9 mouse cellular contexts compared by ENCODE assay signal in the genomic region with DNA sequence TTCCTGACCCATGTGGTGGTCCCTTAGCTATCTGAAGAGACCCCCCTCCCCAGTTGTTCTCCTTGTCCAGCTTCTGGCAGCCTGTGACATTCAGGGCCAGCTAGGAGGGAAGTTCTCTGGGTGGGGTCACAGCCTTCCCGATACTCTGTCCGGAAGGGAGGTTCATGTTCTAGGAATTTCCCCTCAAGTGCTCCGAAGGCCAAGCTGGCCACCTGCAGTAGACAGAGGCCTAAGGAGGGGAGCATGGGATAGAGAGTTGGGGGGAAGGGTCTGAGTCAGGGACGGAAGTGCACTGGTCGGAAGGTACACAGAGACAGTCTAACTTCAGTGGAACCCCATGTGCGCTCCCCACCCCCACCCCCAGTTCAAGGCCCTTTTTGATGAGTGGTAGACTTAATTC. TPM values are rescaled to one million over a fixed set of nuclear protein-coding genes. Genes with fewer than 3 reads are reported as not detected.
DNase-seq lines count a peak whose midpoint lies in the region; ATAC-seq lines count a peak whose summit lies in the region.
"Had no signal": no experiment of that assay in that cellular context is flagged by ENCODE, and none has a peak within 500 bp of the region (broad histone marks: within the 10 kb centered on the region; RNA-seq: fewer than 3 reads in every experiment).

No protein-coding gene starts in this region.

- H3K9ac ChIP-seq in forebrain, embryonic 11.5 days (ENCODE audit: low read length) = peak overlapping the region; percentile 29
- H3K9ac ChIP-seq in hindbrain, embryonic 16.5 days (ENCODE audit: low read depth, low read length) = peak overlapping the region; percentile 36

- no peak overlapping the region; the same call in 1 of the 2 replicates for H3K4me3 ChIP-seq in forebrain, embryonic 11.5 days (ENCODE audit: low read depth, low read length)
- H3K4me3 ChIP-seq in hindbrain, embryonic 16.5 days (ENCODE audit: low read length) = peak overlapping the region; percentile 15; the same call in 1 of the 2 replicates

- intact Hi-C loops in left cerebral cortex, postnatal 4 days (cut with DNase I) = loop anchor here (5.0 kb wide), 1 partner anchor 48 kb away; no protein-coding TSS in a partner anchor

- H3K9me3 ChIP-seq in forebrain, embryonic 11.5 days (ENCODE audit: control insufficient read depth, low read length) = no peaks in the 10 kb centered on the region
- H3K9me3 ChIP-seq in hindbrain, embryonic 16.5 days (ENCODE audit: control insufficient read depth, low read length) = no peaks in the 10 kb centered on the region

- DNase-seq in CD4-positive helper T cell, adult 2 months (ENCODE audit: low read depth, low spot score) = peak; percentile 28
- no peak for DNase-seq in forebrain, embryonic 11.5 days (ENCODE audit: low spot score)
- peak; percentile 65 for DNase-seq in lung, postnatal 10 days
- no peak for DNase-seq in right cerebral cortex, adult 2 months (ENCODE audit: low spot score in 2 of 2)
- no peak for DNase-seq in right cerebral cortex, postnatal 25 days
- no peak for DNase-seq in urinary bladder, adult 18-20 months (ENCODE audit: low spot score in 2 of 2)
- no peak for DNase-seq in left cerebral cortex, postnatal 4 days

- H3K36me3 ChIP-seq in forebrain, embryonic 11.5 days (ENCODE audit: control insufficient read depth, insufficient read depth, low read length) = peaks cover 10% of the 10 kb centered on the region; the same call in 1 of the 2 replicates
- H3K36me3 ChIP-seq in hindbrain, embryonic 16.5 days (ENCODE audit: control insufficient read depth, insufficient read depth, low read length) = peaks cover 19% of the 10 kb centered on the region

- H3K4me1 ChIP-seq in forebrain, embryonic 11.5 days (replicated peaks; ENCODE audit: control insufficient read depth, insufficient read depth, low read length) = peaks cover 39% of the 10 kb centered on the region
- peaks cover 65% of the 10 kb centered on the region for H3K4me1 ChIP-seq in hindbrain, embryonic 16.5 days (ENCODE audit: control insufficient read depth, insufficient read depth, low read depth, low read length)

- 0 out of 2 replicates have a peak, but pooled peaks have one; percentile 16 for ATAC-seq in forebrain, embryonic 11.5 days (replicated peaks; ENCODE audit: low FRiP score)
- ATAC-seq in hindbrain, embryonic 16.5 days = no peak

- peak overlapping the region; percentile 79 for H3K27ac ChIP-seq in forebrain, embryonic 11.5 days (ENCODE audit: low read depth, low read length)
- peak overlapping the region; percentile 73 for H3K27ac ChIP-seq in hindbrain, embryonic 16.5 days (ENCODE audit: low read depth, low read length)

- WGBS in forebrain, embryonic 11.5 days = 58% methylated on average over 6 of the region's 6 CpGs
- 45% methylated on average over 6 of the region's 6 CpGs for WGBS in hindbrain, embryonic 16.5 days

- no peaks in the 10 kb centered on the region for H3K27me3 ChIP-seq in forebrain, embryonic 11.5 days (ENCODE audit: control insufficient read depth, insufficient read depth, low read length)
- H3K27me3 ChIP-seq in hindbrain, embryonic 16.5 days (replicated peaks; ENCODE audit: control insufficient read depth, insufficient read depth, low read length) = no peaks in the 10 kb centered on the region

- peak overlapping the region; percentile 31; the same call in 1 of the 2 replicates for H3K4me2 ChIP-seq in forebrain, embryonic 11.5 days (ENCODE audit: low read depth, low read length, severe bottlenecking)
- peak overlapping the region; percentile 52 for H3K4me2 ChIP-seq in hindbrain, embryonic 16.5 days (ENCODE audit: low read length)

RNA-seq across cellular contexts. Expression of a gene that starts 17.5 kb away (rescaled TPM):
- 2.9 and 3.2 TPM in 2 replicates for polyA plus RNA-seq in forebrain, embryonic 11.5 days (2014; fragmentation: Nextera tagmentation; extraction: Ambion mirVana)
- polyA plus RNA-seq in hindbrain, embryonic 16.5 days (2015; fragmentation: Nextera tagmentation; extraction: Ambion mirVana) = 1.2 and 1.3 TPM in 2 replicates
- total RNA-seq in left cerebral cortex, postnatal 4 days (2021) = 1 to 10 TPM; 1.1 to 2.1 TPM

RNA-seq across cellular contexts. Expression of a gene that starts 25.4 kb away (rescaled TPM):
- 177 and 184 TPM in 2 replicates for polyA plus RNA-seq in forebrain, embryonic 11.5 days (2014; fragmentation: Nextera tagmentation; extraction: Ambion mirVana)
- polyA plus RNA-seq in hindbrain, embryonic 16.5 days (2015; fragmentation: Nextera tagmentation; extraction: Ambion mirVana) = 112 and 135 TPM in 2 replicates
- 100 to 1,000 TPM; 125 to 153 TPM for total RNA-seq in left cerebral cortex, postnatal 4 days (2021)

RNA-seq across cellular contexts. Expression of a gene that starts 54.9 kb away (rescaled TPM):
- polyA plus RNA-seq in forebrain, embryonic 11.5 days (2014; fragmentation: Nextera tagmentation; extraction: Ambion mirVana) = 0.12 TPM in 1 of 2 replicates, not detected in the other
- polyA plus RNA-seq in hindbrain, embryonic 16.5 days (2015; fragmentation: Nextera tagmentation; extraction: Ambion mirVana) = 3.1 and 3.2 TPM in 2 replicates
- 1 to 10 TPM; 2.7 to 3.0 TPM for total RNA-seq in left cerebral cortex, postnatal 4 days (2021)
- total RNA-seq: heart, postnatal 10 days had no signal

Comparison
In these comparisons a context has a peak if more than half of its experiments do, and no peak if none do; other contexts are left out.
1. DNase-seq: peak in CD4-positive helper T cell, adult 2 months (single experiment) and lung, postnatal 10 days (single experiment); none in forebrain, embryonic 11.5 days (single experiment), right cerebral cortex, adult 2 months (0 of 2), right cerebral cortex, postnatal 25 days (single experiment), urinary bladder, adult 18-20 months (0 of 2) and left cerebral cortex, postnatal 4 days (single experiment).